Mouse (Mus musculus): ENCODE measurements around the gene Leap2.

- TF ChIP-seq POLR2A (IDR thresholded peaks at IDR 0.05; ENCODE audit: borderline replicate concordance, insufficient read depth, low read length) (peak; percentile 76; the same call in 1 of the 2 replicates), CTCF (IDR thresholded peaks at IDR 0.05; ENCODE audit: borderline replicate concordance, insufficient read depth, low read depth, low read length) (no peak)
These were observed 8.5 kb upstream of the Leap2 start for GRCm38 (mm10) chr11:53431347-53432056.
